Mouse (Mus musculus): ENCODE data around the gene Ethe1.

DNA sequence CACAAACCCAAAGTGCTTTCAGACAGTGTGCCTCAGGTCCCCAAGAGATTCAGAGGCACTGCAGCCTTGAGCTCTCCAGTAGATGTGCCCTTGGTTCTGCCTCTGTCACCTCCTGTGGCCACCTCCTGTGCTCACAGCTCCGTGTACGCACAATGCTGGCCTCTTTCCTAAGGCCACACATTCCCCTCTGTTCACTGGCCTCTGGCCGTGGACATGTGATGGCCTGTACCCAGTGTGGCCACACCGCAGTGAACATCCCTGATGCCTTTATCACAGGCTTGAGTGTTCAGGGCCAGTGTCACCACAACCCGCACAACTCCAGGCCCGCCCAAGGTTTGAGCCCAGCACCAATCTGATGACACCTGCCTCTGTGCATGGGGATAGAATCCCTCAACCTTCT lies 2.5 kb upstream of the Ethe1 start:
- TF ChIP-seq POLR2A (IDR thresholded peaks at IDR 0.05; ENCODE audit: low read depth, low read length) = no peak
- no peak for TF ChIP-seq CTCF (conservative IDR thresholded peaks at IDR 0.05; ENCODE audit: insufficient read depth, insufficient read length, low read depth, low read length)

Measured in kidney, adult 2 months (tissue).